Mouse (Mus musculus) lung, postnatal 0 days (tissue): ENCODE results near the gene Tnfsf15.

Experiments
- CTCF ChIP-seq: IDR thresholded peaks from 2 replicates; pipeline ENCODE4 v1.5.1; 2016; ENCODE audit warnings: antibody characterized with exemption, mild to moderate bottlenecking
- EP300 ChIP-seq: IDR thresholded peaks from 2 replicates; pipeline ENCODE4 v1.6.1; 2016; ENCODE audit warnings: antibody characterized with exemption, mild to moderate bottlenecking, control low read depth

DNA sequence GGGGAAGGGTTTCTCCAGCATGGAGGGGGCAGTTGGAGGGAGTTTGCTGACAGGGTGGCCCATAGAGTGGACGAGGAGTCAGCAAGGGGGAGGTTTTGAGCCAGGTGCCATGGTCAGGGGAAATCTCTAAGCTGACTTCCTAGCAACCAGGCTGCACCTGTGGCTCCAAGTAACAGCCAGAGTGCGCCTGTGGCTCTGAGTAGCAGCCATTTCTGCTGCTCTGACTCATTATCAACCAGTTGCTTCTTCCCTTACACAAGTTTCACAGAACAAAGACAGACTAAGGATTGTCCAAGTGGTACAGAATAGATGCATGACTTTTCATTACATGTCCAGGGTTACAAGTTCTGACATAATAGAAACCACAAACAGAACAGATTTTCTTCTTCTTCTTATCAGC is 11.2 kb upstream of the Tnfsf15 start:
- no peak for TF ChIP-seq EP300
- no peak for TF ChIP-seq CTCF
